Mouse (Mus musculus) neural tube, embryonic 12.5 days (tissue): ENCODE data around the gene Srprb. TPM values are rescaled to one million over a fixed set of nuclear protein-coding genes. Genes with fewer than 3 reads are reported as not detected.
"Not testable (repeated sequence)": the region's sequence is repeated elsewhere in the genome, so short reads cannot be mapped to it uniquely, and the experiment has no call there.

Experiments used
- ATAC-seq: fragments of 200-750 bp; cut with Nextera tagmentation; 2 replicates; pipeline ENCODE4 v1.8.0; 2017; ENCODE audit warnings: low read depth, mild to moderate bottlenecking, moderate TSS enrichment, moderate library complexity; ENCODE audit not compliant: low FRiP score
- H3K27ac ChIP-seq: fragments of 300-500 bp; sonication (generic); 2 replicates; pipeline ENCODE4 v1.5.1; 2016
- H3K27me3 ChIP-seq: fragments of 300-500 bp; sonication (generic); replicated peaks from 2 replicates; pipeline ENCODE4 v1.6.1; 2016; ENCODE audit warnings: mild to moderate bottlenecking
- H3K36me3 ChIP-seq: fragments of 300-500 bp; sonication (generic); 2 replicates; pipeline ENCODE4 v1.6.1; 2016; ENCODE audit warnings: mild to moderate bottlenecking
- H3K4me1 ChIP-seq: fragments of 300-500 bp; sonication (generic); 2 replicates; pipeline ENCODE4 v1.6.1; 2016
- H3K4me2 ChIP-seq: fragments of 300-500 bp; sonication (generic); replicated peaks from 2 replicates; pipeline ENCODE4 v1.6.1; 2016; ENCODE audit warnings: mild to moderate bottlenecking
- H3K4me3 ChIP-seq: fragments of 300-500 bp; sonication (generic); 2 replicates; pipeline ENCODE4 v1.5.1; 2016
- H3K9ac ChIP-seq: fragments of 300-500 bp; sonication (generic); 2 replicates; pipeline ENCODE4 v1.6.1; 2016; ENCODE audit warnings: mild to moderate bottlenecking
- H3K9me3 ChIP-seq: fragments of 300-500 bp; sonication (generic); 2 replicates; pipeline ENCODE4 v1.6.1; 2016; ENCODE audit warnings: mild to moderate bottlenecking
- WGBS: fragments of 180-500 bp; shearing (Covaris S2); methylation state at CpG from one replicate; pipeline ENCODE4 v1.1.7; 2016; 5-methylcytosine and 5-hydroxymethylcytosine counted together
- polyA plus RNA-seq: library from polyadenylated mRNA; unstranded; fragments of >200 nt; fragmentation: Nextera tagmentation; extraction: Ambion mirVana; gene quantifications from 2 replicates; pipeline ENCODE4 v1.2.1, GENCODE M21; 2016

Gene Srprb
- polyA plus RNA-seq, 1 experiment from 2014 or later: 54.0 TPM

DNA sequence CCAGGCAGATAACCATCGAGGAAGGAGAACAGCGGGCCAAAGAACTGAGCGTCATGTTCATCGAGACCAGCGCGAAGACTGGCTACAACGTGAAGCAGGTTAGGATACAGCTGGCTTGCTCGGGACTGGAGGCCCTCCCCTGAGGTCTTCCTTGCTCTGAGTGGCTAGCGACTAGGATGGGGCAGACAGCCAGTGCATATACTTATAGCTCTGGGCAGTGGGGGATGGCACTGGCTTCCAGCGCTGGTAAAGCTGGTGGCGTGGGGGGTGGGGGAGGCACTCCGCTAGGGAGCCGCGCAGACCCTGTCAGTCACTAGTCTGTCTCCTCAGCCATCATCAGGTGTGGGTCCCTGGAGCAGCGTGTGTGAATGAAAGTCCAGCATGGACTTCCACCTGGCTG lies 38.1 kb downstream of the Srprb start:
- H3K4me1 ChIP-seq: no peaks in the 10 kb centered on the region; the same call in 1 of the 2 replicates
- no peak overlapping the region for H3K4me2 ChIP-seq
- H3K36me3 ChIP-seq: peaks cover 70% of the 10 kb centered on the region
- no peak overlapping the region for H3K4me3 ChIP-seq
- no peak overlapping the region for H3K9ac ChIP-seq
- H3K9me3 ChIP-seq: no peaks in the 10 kb centered on the region
- WGBS: 80% methylated on average over 15 of the region's 15 CpGs
- H3K27me3 ChIP-seq: no peaks in the 10 kb centered on the region
- no peak for ATAC-seq
- no peak overlapping the region for H3K27ac ChIP-seq

DNA sequence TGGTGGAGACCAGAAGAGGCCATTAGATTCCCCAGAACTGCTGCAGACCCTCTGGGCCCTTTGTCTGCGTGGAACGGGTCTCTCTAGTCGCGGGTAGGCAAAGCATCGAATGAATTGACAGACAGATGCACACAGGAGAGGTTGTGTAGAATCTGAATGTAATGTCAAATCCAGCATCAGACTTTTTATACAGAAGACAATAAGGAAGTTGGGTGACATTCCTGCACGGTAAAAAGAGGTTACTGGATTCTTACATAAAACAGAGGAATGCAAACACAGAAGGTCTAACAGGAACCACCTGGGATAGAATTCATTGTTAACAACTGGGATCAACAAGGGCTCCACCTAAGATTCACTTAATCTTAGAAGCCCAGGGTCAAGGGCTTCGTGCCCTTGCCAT lies 46.8 kb downstream of the Srprb start:
- H3K9me3 ChIP-seq, H3K4me1 ChIP-seq, H3K36me3 ChIP-seq, H3K27me3 ChIP-seq, ATAC-seq, H3K27ac ChIP-seq, H3K4me3 ChIP-seq, H3K4me2 ChIP-seq, H3K9ac ChIP-seq: not testable (repeated sequence)
- WGBS: 90% methylated on average over 7 of the region's 7 CpGs

- Histone ChIP-seq H3K4me2 (no peak overlapping the region), H3K9me3 (no peaks in the 10 kb centered on the region), H3K36me3 (peaks cover 4% of the 10 kb centered on the region; the same call in 1 of the 2 replicates), H3K27me3 (no peaks in the 10 kb centered on the region), H3K4me3 (no peak overlapping the region), H3K27ac (no peak overlapping the region), H3K4me1 (no peaks in the 10 kb centered on the region), H3K9ac (no peak overlapping the region)
- ATAC-seq: no peak
- WGBS: 86% methylated on average over 2 of the region's 2 CpGs
Measured at GRCm38 (mm10) chr9:103154568-103154967, 47.4 kb downstream of the Srprb start.

- Histone ChIP-seq H3K9ac (no peak overlapping the region), H3K4me1 (peaks cover 1% of the 10 kb centered on the region; the same call in 1 of the 2 replicates), H3K4me2 (no peak overlapping the region), H3K27me3 (no peaks in the 10 kb centered on the region), H3K27ac (no peak overlapping the region), H3K36me3 (peaks cover 4% of the 10 kb centered on the region; the same call in 1 of the 2 replicates), H3K4me3 (no peak overlapping the region), H3K9me3 (no peaks in the 10 kb centered on the region)
- no peak for ATAC-seq
- 66% methylated on average over 5 of the region's 5 CpGs for WGBS
Measured at GRCm38 (mm10) chr9:103153286-103153685, 48.7 kb downstream of the Srprb start.

- Histone ChIP-seq H3K36me3 (peaks cover 6% of the 10 kb centered on the region; the same call in 1 of the 2 replicates), H3K4me3 (no peak overlapping the region), H3K27me3 (no peaks in the 10 kb centered on the region), H3K27ac (no peak overlapping the region), H3K9me3 (no peaks in the 10 kb centered on the region), H3K9ac (no peak overlapping the region), H3K4me1 (peaks cover 40% of the 10 kb centered on the region), H3K4me2 (no peak overlapping the region)
- no peak for ATAC-seq
- WGBS: 89% methylated on average over 12 of the region's 12 CpGs
Measured at GRCm38 (mm10) chr9:103149074-103149799, 52.7 kb downstream of the Srprb start.

DNA sequence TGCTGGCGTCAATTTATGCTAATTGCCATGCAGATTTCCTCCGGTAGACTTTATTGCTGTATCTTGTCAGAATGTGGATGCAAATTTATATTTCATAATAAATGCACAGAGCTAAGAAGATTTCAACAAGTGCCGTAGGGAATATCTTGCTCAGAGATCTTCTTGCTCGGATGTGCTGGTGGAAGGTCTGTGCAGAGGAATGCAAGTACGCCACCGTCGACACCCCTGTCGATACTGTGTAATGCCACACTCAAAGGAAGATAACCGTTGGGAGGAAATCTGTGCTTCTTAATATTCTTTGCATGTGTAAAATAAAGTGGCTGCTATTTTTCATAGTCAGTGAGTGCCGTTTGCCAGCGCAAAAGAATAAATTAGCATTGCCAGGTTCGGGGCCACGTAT lies 54.8 kb downstream of the Srprb start:
- Histone ChIP-seq H3K27me3 (no peaks in the 10 kb centered on the region), H3K4me3 (no peak overlapping the region), H3K4me2 (peak overlapping the region; percentile 22), H3K9me3 (no peaks in the 10 kb centered on the region), H3K36me3 (peaks cover 18% of the 10 kb centered on the region), H3K4me1 (peaks cover 50% of the 10 kb centered on the region), H3K9ac (no peak overlapping the region), H3K27ac (0 out of 2 replicates have a peak overlapping the region, but pooled peaks have one; percentile 28)
- ATAC-seq: peak; percentile 64; the same call in 1 of the 2 replicates
- 43% methylated on average over 13 of the region's 13 CpGs for WGBS

DNA sequence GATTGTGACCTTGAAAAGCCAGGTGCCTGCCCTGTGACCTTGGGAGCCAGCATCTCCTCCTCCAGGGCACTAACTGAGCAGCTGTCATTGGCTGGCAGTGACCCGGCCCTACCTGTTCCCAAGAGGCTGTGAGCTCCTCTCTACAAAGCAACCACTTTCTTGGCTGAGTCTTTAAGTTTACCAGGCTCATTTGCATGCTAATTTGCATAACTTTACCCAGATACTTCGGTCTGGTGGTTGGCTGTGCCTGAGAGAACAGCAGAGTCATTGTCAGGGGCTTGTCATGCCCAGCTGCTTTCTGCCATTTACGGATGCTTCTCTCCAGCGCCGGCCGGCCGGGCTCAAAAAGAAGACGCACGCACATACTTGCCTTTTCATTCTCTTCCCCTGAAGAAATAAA lies 55.2 kb downstream of the Srprb start:
- Histone ChIP-seq H3K36me3 (peaks cover 18% of the 10 kb centered on the region), H3K9ac (no peak overlapping the region), H3K4me1 (peaks cover 50% of the 10 kb centered on the region), H3K4me3 (no peak overlapping the region), H3K4me2 (peak overlapping the region; percentile 22), H3K27ac (0 out of 2 replicates have a peak overlapping the region, but pooled peaks have one; percentile 28), H3K9me3 (no peaks in the 10 kb centered on the region), H3K27me3 (no peaks in the 10 kb centered on the region)
- peak; percentile 89 for ATAC-seq
- 25% methylated on average over 9 of the region's 9 CpGs for WGBS

DNA sequence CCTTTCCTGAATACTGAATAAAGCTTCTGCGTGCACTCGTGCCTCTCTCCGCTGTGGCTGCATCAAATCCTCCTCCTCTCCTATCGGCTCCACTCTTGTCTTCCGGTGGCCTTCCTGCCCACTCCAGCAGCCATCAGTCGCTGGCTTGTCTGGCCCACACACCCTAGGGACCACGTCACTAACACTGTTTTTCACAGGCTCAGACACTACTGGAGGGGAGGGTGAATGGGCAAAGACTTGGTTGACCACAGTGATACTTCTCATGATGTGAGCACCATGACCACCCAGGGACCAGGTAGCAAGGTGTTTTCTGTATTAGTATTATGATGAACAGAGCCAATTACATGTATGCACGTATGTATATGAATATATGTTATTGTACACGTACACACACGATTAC lies 55.7 kb downstream of the Srprb start:
- no peak overlapping the region for H3K9ac ChIP-seq
- no peaks in the 10 kb centered on the region for H3K27me3 ChIP-seq
- 72% methylated on average over 10 of the region's 10 CpGs for WGBS
- H3K4me2 ChIP-seq: no peak overlapping the region
- ATAC-seq: peak; percentile 49
- peaks cover 22% of the 10 kb centered on the region for H3K36me3 ChIP-seq
- H3K4me3 ChIP-seq: no peak overlapping the region
- no peaks in the 10 kb centered on the region for H3K9me3 ChIP-seq
- H3K4me1 ChIP-seq: peaks cover 50% of the 10 kb centered on the region
- H3K27ac ChIP-seq: 0 out of 2 replicates have a peak overlapping the region, but pooled peaks have one; percentile 46

DNA sequence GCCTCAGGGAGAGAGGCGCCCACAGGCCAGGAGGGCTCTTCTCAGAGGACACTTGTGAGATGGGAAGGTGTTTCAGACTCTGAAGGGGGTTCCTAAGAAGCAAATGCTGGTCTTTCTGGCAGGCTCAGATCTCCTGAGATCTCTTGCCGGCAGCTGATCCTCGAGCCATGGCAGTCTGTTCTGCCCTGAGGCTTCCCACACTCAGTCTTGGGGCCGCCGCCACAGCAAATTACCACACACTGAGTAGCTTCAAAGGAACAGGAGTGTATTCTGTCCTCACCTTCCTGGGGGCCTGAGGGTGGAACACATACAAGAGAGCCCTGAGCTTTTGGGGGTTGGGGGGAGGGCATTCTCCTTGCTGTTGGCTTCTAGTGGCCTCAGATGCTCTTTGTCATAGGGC lies 56.6 kb downstream of the Srprb start:
- Histone ChIP-seq H3K4me1 (peaks cover 50% of the 10 kb centered on the region), H3K27me3 (no peaks in the 10 kb centered on the region), H3K9ac (no peak overlapping the region)

GRCm38 (mm10) chr9:103143881-103144280 lies 58.1 kb downstream of the Srprb start:
- no peak overlapping the region for H3K9ac ChIP-seq
- H3K9me3 ChIP-seq: no peaks in the 10 kb centered on the region
- H3K36me3 ChIP-seq: peaks cover 24% of the 10 kb centered on the region
- H3K4me1 ChIP-seq: peaks cover 57% of the 10 kb centered on the region
- whole genome bisulfite sequencing: 59% methylated on average over 4 of the region's 4 CpGs
- no peak for ATAC-seq
- no peaks in the 10 kb centered on the region for H3K27me3 ChIP-seq
- H3K4me2 ChIP-seq: no peak overlapping the region
- 0 out of 2 replicates have a peak overlapping the region, but pooled peaks have one; percentile 26 for H3K27ac ChIP-seq
- H3K4me3 ChIP-seq: no peak overlapping the region

More for the DNA sequence above, 56.6 kb downstream of the Srprb start:
- H3K27ac ChIP-seq: peak overlapping the region; percentile 46; the same call in 1 of the 2 replicates
- 36% methylated on average over 5 of the region's 5 CpGs for WGBS
- H3K4me2 ChIP-seq: 0 out of 2 replicates have a peak overlapping the region, but pooled peaks have one; percentile 7
- peaks cover 26% of the 10 kb centered on the region for H3K36me3 ChIP-seq
- no peak overlapping the region for H3K4me3 ChIP-seq
- ATAC-seq: no peak
- H3K9me3 ChIP-seq: no peaks in the 10 kb centered on the region

- peaks cover 24% of the 10 kb centered on the region for H3K36me3 ChIP-seq
- H3K9me3 ChIP-seq: no peaks in the 10 kb centered on the region
- no peak overlapping the region for H3K27ac ChIP-seq
- no peak for ATAC-seq
- H3K4me3 ChIP-seq: no peak overlapping the region
- 90% methylated on average over 7 of the region's 7 CpGs for WGBS
- H3K9ac ChIP-seq: no peak overlapping the region
- peaks cover 50% of the 10 kb centered on the region for H3K4me1 ChIP-seq
- H3K4me2 ChIP-seq: no peak overlapping the region
- no peaks in the 10 kb centered on the region for H3K27me3 ChIP-seq
Measured at GRCm38 (mm10) chr9:103141266-103141665, 60.7 kb downstream of the Srprb start.

DNA sequence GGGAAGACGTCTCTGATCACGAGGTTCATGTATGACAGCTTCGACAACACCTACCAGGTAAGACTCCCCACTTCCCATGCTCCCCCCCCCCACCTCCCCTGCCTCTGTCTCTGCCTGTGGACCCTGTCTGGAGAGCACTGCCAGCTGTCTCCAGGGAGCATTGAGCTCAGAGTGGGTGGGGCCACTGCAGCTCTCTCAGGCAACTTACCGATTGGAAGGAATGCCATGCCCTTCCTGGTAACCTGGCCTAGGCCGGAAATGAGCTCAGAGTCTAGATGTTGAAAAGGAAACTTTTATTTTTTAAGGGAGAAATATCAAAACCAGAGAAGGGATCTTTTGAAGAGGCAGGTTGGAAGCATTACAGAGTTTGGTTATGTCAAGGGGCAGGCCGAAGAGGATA lies 61.6 kb downstream of the Srprb start:
- Histone ChIP-seq H3K4me3 (no peak overlapping the region), H3K27me3 (no peaks in the 10 kb centered on the region), H3K9ac (no peak overlapping the region), H3K27ac (no peak overlapping the region), H3K4me1 (peaks cover 47% of the 10 kb centered on the region), H3K9me3 (no peaks in the 10 kb centered on the region), H3K36me3 (peaks cover 24% of the 10 kb centered on the region), H3K4me2 (no peak overlapping the region)
- no peak for ATAC-seq
- 85% methylated on average over 6 of the region's 6 CpGs for WGBS

DNA sequence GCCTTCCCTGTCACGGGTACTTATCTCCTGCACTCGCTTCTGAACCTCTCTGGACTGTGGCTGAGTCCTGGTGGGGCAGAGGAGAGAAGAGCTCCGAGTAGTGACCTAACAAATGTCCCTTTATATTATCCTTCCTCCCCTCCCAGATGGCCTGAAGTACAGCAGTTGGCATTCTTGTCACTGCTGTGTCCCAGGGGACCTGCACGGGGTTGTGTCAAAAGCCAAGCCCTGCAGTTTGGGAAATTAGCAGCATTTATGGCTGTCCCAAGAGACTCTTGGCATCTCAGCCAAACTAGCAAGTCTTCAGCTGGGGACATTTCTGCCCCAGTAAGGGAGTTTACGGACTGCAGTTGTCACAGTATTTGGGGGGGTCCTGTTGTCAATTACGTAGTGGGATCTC lies 62.5 kb downstream of the Srprb start:
- H3K4me2 ChIP-seq: no peak overlapping the region
- peaks cover 24% of the 10 kb centered on the region for H3K36me3 ChIP-seq
- H3K9me3 ChIP-seq: no peaks in the 10 kb centered on the region
- peaks cover 46% of the 10 kb centered on the region for H3K4me1 ChIP-seq
- H3K27me3 ChIP-seq: no peaks in the 10 kb centered on the region
- no peak overlapping the region for H3K27ac ChIP-seq
- no peak overlapping the region for H3K9ac ChIP-seq
- H3K4me3 ChIP-seq: no peak overlapping the region
- WGBS: 40% methylated on average over 6 of the region's 6 CpGs
- no peak for ATAC-seq
